Mouse (Mus musculus): ENCODE measurements around the gene Gm20431.

Gene Gm20431

GRCm38 (mm10) chr2:167641337-167641736 is 20.0 kb downstream of the Gm20431 start:
- in situ Hi-C loops (cut with MboI; ENCODE audit: low pct_unique_long_range_greater_than_20kb in 1 of 2, low sequenced_read_pairs in 2 of 2, unreplicated experiment in 1 of 2) = no loop called here

- in situ Hi-C loops (cut with MboI; ENCODE audit: low pct_unique_long_range_greater_than_20kb in 1 of 2, low sequenced_read_pairs in 2 of 2, unreplicated experiment in 1 of 2) = no loop called here
These were observed 21.0 kb downstream of the Gm20431 start for GRCm38 (mm10) chr2:167640279-167640678.

GRCm38 (mm10) chr2:167634865-167635512 is 26.3 kb downstream of the Gm20431 start:
- in situ Hi-C loops (cut with MboI; ENCODE audit: low pct_unique_long_range_greater_than_20kb in 1 of 2, low sequenced_read_pairs in 2 of 2, unreplicated experiment in 1 of 2) = no loop called here

GRCm38 (mm10) chr2:167634338-167634770 is 26.9 kb downstream of the Gm20431 start:
- in situ Hi-C loops (cut with MboI; ENCODE audit: low pct_unique_long_range_greater_than_20kb in 1 of 2, low sequenced_read_pairs in 2 of 2, unreplicated experiment in 1 of 2) = no loop called here

GRCm38 (mm10) chr2:167633537-167633872 is 27.8 kb downstream of the Gm20431 start:
- in situ Hi-C loops (cut with MboI; ENCODE audit: low pct_unique_long_range_greater_than_20kb in 1 of 2, low sequenced_read_pairs in 2 of 2, unreplicated experiment in 1 of 2) = no loop called here

GRCm38 (mm10) chr2:167632731-167633536 is 28.4 kb downstream of the Gm20431 start:
- in situ Hi-C loops (cut with MboI; ENCODE audit: low pct_unique_long_range_greater_than_20kb in 1 of 2, low sequenced_read_pairs in 2 of 2, unreplicated experiment in 1 of 2) = no loop called here

GRCm38 (mm10) chr2:167631591-167632448 is 29.5 kb downstream of the Gm20431 start, which contains the start of gene Ube2v1:
Ube2v1 (minus strand) TSS chr2:167632095.
- in situ Hi-C loops (cut with MboI; ENCODE audit: low pct_unique_long_range_greater_than_20kb in 1 of 2, low sequenced_read_pairs in 2 of 2, unreplicated experiment in 1 of 2) = no loop called here

GRCm38 (mm10) chr2:167631181-167631590 is 30.1 kb downstream of the Gm20431 start:
- in situ Hi-C loops (cut with MboI; ENCODE audit: low pct_unique_long_range_greater_than_20kb in 1 of 2, low sequenced_read_pairs in 2 of 2, unreplicated experiment in 1 of 2) = no loop called here

GRCm38 (mm10) chr2:167630421-167630820 is 30.9 kb downstream of the Gm20431 start:
- in situ Hi-C loops (cut with MboI; ENCODE audit: low pct_unique_long_range_greater_than_20kb in 1 of 2, low sequenced_read_pairs in 2 of 2, unreplicated experiment in 1 of 2) = no loop called here

- in situ Hi-C loops (cut with MboI; ENCODE audit: low pct_unique_long_range_greater_than_20kb in 1 of 2, low sequenced_read_pairs in 2 of 2, unreplicated experiment in 1 of 2) = no loop called here
These were observed 31.6 kb downstream of the Gm20431 start for GRCm38 (mm10) chr2:167629665-167630209.

- in situ Hi-C loops (cut with MboI; ENCODE audit: low pct_unique_long_range_greater_than_20kb in 1 of 2, low sequenced_read_pairs in 2 of 2, unreplicated experiment in 1 of 2) = no loop called here
These were observed 32.4 kb downstream of the Gm20431 start for GRCm38 (mm10) chr2:167628872-167629271.

- in situ Hi-C loops (cut with MboI; ENCODE audit: low pct_unique_long_range_greater_than_20kb in 1 of 2, low sequenced_read_pairs in 2 of 2, unreplicated experiment in 1 of 2) = no loop called here
These were observed 34.3 kb downstream of the Gm20431 start for GRCm38 (mm10) chr2:167627019-167627418.

GRCm38 (mm10) chr2:167625670-167626069 is 35.6 kb downstream of the Gm20431 start:
- in situ Hi-C loops (cut with MboI; ENCODE audit: low pct_unique_long_range_greater_than_20kb in 1 of 2, low sequenced_read_pairs in 2 of 2, unreplicated experiment in 1 of 2) = no loop called here

GRCm38 (mm10) chr2:167624368-167625075 is 36.8 kb downstream of the Gm20431 start:
- in situ Hi-C loops (cut with MboI; ENCODE audit: low pct_unique_long_range_greater_than_20kb in 1 of 2, low sequenced_read_pairs in 2 of 2, unreplicated experiment in 1 of 2) = no loop called here

- in situ Hi-C loops (cut with MboI; ENCODE audit: low pct_unique_long_range_greater_than_20kb in 1 of 2, low sequenced_read_pairs in 2 of 2, unreplicated experiment in 1 of 2) = no loop called here
These were observed 38.3 kb downstream of the Gm20431 start for GRCm38 (mm10) chr2:167622965-167623364.

- in situ Hi-C loops (cut with MboI; ENCODE audit: low pct_unique_long_range_greater_than_20kb in 1 of 2, low sequenced_read_pairs in 2 of 2, unreplicated experiment in 1 of 2) = no loop called here
These were observed 38.9 kb downstream of the Gm20431 start for GRCm38 (mm10) chr2:167622352-167622751.

- in situ Hi-C loops (cut with MboI; ENCODE audit: low pct_unique_long_range_greater_than_20kb in 1 of 2, low sequenced_read_pairs in 2 of 2, unreplicated experiment in 1 of 2) = no loop called here
These were observed 39.8 kb downstream of the Gm20431 start for GRCm38 (mm10) chr2:167621255-167622087.

All from mouse embryonic stem cell (cell line).